Mouse (Mus musculus): ENCODE data around the gene Vps18.

Gene Vps18

DNA sequence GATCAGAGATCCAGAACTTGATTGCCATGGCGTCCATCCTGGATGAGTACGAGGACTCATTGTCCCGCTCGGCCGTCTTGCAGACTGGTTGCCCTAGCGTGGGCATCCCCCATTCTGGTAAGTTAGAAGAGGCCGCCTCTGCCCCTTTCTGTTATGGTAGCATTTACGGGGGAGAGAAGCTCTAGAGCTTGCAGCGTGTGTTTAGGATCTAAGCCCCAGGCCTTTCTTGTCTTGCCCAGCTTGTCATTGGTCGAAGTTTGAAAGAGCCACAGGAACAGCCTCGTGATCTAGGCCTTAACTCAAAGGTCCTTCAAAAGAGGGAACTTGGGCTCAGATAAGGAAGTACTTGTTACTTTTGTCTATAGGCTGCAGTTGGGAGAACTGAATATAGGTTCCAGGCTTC lies 475 bp downstream of the Vps18 start:
- in situ Hi-C loops (cut with MseI, MboI): loop anchor here (5.0 kb wide), 1 partner anchor 37 kb away; no protein-coding TSS in a partner anchor

DNA sequence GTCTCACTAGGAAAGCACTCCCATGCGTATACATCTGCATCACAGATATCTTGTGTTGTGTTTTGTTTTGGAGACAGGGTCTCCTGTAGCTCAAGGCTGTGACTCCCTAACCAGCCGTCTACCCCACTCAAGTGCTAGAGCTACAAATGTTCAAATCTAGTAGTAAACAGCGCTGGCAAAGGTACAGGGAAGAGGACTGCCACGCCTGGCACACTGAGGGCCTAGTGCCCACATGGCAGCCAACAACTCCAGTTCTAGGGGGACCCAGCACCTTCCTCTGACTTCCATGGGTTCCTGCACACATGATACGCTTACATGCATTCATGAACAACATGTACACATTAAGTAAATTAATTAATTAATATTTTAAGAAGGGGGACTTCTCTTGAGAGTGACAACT lies 3.7 kb downstream of the Vps18 start:
- in situ Hi-C loops (cut with MseI, MboI): loop anchor here in 1 of 2 experiments (10.0 kb wide), 1 partner anchor 133 kb away; no protein-coding TSS in a partner anchor

DNA sequence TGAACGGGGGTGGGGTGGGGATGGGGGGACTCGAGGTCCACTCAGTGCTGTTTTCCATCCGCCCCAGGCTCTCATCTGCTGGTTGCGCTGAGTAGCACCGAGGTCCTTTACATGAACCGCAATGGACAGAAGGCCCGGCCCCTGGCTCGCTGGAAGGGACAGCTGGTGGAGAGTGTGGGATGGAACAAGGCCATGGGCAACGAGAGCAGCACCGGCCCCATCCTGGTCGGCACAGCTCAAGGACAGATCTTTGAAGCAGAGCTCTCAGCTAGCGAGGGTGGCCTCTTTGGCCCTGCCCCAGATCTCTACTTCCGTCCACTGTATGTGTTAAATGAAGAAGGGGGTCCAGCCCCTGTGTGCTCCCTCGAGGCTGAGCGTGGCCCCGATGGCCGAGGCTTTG lies 4.3 kb downstream of the Vps18 start:
- in situ Hi-C loops (cut with MseI, MboI): loop anchor here in 1 of 2 experiments (10.0 kb wide), 1 partner anchor 132 kb away; no protein-coding TSS in a partner anchor

DNA sequence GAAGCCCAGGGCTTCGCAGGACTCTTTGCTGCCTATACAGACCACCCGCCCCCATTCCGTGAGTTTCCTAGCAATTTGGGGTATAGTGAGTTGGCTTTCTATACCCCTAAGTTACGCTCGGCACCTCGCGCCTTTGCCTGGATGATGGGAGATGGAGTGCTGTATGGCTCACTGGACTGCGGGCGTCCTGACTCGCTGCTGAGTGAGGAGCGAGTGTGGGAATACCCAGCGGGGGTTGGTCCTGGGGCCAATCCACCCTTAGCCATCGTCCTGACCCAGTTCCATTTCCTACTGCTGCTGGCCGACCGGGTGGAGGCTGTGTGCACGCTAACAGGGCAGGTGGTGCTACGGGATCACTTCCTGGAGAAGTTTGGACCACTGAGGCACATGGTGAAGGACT lies 4.8 kb downstream of the Vps18 start:
- in situ Hi-C loops (cut with MseI, MboI): loop anchor here in 1 of 2 experiments (10.0 kb wide), 1 partner anchor 131 kb away; no protein-coding TSS in a partner anchor

DNA sequence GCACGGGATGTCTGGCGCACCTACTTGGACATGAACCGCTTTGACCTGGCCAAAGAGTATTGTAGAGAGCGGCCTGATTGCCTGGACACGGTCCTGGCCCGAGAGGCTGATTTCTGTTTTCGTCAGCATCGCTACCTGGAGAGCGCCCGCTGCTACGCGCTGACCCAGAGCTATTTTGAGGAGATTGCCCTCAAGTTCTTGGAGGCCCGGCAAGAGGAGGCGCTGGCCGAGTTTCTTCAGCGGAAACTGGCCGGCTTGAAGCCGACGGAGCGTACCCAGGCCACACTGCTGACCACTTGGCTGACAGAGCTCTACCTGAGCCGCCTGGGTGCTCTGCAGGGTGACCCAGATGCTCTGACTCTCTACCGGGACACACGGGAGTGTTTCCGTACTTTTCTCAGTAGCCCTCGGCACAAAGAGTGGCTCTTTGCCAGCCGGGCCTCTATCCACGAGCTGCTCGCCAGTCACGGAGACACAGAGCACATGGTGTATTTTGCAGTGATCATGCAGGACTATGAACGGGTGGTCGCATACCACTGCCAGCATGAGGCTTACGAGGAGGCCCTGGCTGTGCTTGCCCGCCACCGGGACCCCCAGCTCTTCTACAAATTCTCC lies 5.3 kb downstream of the Vps18 start:
- in situ Hi-C loops (cut with MseI, MboI): loop anchor here in 1 of 2 experiments (10.0 kb wide), 1 partner anchor 131 kb away; no protein-coding TSS in a partner anchor

DNA sequence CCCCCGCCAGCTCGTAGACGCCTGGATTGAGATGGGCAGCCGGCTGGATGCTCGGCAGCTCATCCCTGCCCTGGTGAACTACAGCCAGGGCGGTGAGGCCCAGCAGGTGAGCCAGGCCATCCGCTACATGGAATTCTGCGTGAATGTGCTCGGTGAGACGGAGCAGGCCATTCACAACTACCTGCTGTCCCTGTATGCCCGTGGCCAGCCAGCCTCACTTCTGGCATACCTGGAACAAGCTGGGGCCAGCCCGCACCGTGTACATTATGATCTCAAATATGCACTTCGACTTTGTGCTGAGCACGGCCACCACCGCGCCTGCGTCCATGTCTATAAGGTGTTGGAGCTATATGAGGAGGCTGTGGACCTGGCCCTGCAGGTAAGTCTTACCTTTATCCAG lies 5.9 kb downstream of the Vps18 start:
- in situ Hi-C loops (cut with MseI, MboI): loop anchor here in 1 of 2 experiments (10.0 kb wide), 1 partner anchor 130 kb away; no protein-coding TSS in a partner anchor

DNA sequence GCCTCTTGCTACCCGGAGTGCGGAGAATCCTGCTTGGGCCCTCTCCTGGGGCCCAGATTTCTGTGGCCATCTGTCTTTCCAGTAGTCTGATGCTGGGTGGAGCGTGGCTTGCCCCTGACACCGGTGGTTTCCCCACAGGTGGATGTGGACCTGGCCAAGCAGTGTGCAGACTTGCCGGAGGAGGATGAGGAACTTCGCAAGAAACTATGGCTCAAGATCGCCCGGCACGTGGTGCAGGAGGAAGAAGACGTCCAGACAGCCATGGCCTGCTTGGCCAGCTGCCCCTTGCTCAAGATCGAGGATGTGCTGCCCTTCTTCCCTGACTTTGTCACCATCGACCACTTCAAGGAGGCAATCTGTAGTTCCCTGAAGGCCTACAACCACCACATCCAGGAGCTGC lies 8.2 kb downstream of the Vps18 start:
- in situ Hi-C loops (cut with MseI, MboI): loop anchor here in 1 of 2 experiments (10.0 kb wide), 1 partner anchor 128 kb away; no protein-coding TSS in a partner anchor

DNA sequence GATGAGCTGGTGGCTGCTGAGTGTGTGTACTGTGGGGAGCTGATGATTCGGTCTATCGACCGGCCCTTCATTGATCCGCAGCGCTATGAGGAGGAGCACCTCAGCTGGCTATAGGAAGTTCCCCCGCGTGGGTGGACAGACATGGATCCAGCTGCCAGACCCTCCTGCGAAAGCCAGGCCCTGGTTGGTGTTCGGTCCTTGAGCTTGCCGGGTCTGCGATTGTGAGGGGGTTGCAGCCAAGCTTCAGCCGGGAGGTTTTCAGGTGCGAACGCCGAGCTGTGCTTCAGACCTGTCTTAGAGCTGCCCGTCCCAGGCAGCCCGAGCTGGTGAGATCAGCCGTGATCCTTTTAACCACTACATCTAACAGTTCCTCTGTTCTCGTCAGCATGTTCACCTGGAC lies 9.0 kb downstream of the Vps18 start:
- in situ Hi-C loops (cut with MseI, MboI): loop anchor here in 1 of 2 experiments (10.0 kb wide), 1 partner anchor 127 kb away; no protein-coding TSS in a partner anchor

DNA sequence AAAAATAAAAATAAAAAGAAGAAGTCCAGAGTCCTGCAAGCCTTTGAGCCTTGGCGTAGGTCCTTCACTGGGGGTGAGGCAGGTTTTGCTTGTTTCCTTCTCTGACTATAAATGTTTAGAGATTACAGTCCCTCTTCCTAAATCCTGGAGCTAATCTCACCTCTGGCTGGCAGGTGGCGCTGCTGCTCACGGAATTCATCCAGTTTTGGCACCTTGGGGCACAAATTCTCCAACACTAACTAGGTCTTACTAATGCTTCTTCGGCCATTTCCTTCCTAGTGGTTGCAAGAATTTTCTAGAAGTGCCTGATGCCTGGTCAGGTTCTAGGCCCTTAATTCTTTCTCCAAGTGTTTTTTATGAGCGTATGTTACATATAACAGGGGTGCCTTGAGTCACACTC lies 9.8 kb downstream of the Vps18 start:
- in situ Hi-C loops (cut with MseI, MboI): loop anchor here in 1 of 2 experiments (10.0 kb wide), 1 partner anchor 126 kb away; no protein-coding TSS in a partner anchor

DNA sequence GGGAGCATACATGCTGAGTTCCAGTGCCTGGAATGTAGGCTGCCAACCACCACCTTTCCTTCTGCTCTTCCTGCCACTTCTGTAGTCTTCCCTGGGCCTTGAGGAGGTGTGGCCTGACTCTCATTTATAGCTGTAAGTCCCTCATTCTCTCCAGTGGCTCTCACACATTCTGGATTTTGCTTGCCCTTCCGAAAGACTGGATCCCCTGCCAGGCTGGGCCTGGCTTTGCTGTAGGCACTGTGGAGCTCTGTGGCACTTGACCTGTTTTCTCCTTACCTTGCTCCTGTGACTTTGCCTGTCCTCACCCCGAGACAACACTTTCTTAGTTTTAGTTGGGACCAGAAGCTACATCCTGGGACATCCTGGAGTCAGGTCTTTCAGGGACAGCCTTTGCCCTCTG lies 10.3 kb downstream of the Vps18 start:
- in situ Hi-C loops (cut with MseI, MboI): loop anchor here in 1 of 2 experiments (10.0 kb wide), 1 partner anchor 126 kb away; no protein-coding TSS in a partner anchor

DNA sequence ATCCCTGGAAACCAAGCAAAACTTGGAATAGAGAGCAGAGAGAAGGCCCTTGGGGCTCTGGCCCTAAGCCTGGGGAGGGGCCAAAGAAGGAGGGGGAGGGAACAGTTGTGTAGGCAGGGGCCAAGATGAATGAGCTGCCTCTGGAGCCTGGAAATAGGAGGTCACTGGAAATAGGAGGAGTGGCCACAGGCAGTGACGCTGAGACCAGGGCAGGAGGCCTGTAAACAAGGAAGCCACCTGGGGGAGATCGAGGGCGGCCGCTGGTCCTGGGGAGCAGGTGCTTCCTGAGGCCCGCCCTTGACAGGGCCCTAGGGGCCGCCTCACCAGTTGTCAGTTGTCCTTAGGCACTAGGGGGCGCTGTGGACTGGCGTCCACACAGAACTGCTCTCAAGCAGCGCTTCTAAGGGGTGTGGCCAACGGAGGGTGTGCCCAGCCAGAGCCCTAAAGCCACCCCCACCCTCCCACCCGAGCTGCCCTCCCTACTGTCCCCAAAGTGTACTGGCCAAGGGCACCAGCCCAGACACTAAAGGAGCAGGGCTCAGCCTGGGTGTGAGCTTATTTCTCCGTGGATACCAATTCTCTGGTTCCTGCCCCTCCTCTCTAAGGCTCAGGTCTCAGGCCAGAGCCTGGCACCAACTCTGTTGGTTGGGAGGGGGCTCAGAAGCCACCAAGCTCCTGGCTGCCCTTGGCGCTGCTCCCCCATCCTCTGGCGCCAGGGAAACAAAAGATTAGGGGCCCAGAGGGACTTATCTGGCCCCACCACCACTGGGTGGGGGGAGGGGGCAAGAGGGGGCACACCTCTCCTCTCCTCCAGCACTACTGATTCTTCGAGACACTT lies 11.7 kb downstream of the Vps18 start:
- in situ Hi-C loops (cut with MseI, MboI): loop anchor here in 1 of 2 experiments (10.0 kb wide), 1 partner anchor 125 kb away; no protein-coding TSS in a partner anchor

DNA sequence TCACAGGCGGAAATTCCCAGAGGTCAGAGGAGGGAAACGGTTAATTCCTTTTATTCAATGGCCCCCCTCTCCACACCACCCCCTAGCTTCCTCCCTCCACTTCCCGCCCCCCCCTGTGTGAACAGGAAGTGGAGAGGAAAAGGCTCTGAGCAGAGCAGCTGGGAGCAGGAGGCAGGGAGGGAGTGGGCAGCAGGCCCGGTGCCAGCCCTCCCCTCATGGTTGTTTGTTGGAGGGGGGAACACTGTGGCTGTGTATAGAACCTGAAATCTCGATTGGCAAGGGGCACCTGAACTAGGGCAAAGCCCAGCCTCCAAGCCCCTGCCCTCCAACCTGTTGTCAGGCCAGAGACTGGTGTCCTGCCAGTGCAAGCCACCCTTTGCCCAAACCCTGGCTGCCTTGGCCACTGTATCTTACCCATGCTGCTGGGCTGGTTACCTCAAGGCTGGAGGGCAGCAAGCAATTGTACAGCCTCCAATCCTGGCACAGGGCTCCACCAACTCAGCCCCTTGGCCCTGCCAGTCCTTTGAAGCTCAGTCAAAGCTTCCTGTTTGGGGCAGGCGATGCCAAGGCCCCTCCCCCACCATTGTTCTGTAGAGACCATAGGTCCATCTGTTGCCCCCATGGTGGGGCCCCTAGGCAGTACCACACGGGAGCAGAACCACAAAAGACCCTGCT lies 12.4 kb downstream of the Vps18 start:
- in situ Hi-C loops (cut with MseI, MboI): no loop called here

DNA sequence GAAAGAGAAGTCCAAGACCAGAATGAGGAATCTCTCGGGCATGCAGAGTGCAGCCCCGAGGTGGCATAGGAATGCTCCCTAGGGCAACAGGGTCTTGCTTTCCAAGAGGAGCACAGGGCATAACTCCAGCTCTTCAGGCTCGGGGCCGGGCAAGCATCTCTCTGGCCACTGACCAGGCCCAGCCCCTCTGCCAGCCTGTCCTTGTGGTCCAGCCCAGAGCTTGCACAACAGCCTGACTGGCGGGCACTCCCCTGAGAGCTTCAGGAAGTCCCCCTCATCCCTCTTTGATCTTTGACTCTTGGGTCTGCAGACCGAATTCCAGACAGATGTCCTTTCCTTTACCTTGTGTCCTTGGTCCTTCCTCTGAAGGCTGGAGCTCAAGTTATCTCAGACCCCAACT lies 14.3 kb downstream of the Vps18 start:
- in situ Hi-C loops (cut with MseI, MboI): no loop called here

DNA sequence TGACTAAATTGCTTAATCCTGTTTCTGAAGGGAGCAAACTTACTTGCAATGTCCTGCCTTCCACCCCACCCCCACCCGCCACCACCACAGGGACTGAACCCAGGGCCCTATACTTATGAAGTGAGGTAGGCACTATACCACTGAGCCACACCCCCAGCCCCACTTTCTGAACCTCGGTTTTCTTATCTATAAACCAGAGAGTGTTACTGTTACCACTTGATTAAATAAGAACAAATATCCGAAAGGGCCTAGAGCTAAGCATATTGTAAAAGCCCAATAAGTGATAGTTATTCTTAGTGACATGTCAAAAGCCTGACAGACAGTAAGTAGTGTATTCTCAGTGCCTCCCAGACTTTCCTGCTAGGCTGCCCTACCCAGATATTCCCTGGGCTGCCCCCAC lies 15.9 kb downstream of the Vps18 start:
- in situ Hi-C loops (cut with MseI, MboI): no loop called here

DNA sequence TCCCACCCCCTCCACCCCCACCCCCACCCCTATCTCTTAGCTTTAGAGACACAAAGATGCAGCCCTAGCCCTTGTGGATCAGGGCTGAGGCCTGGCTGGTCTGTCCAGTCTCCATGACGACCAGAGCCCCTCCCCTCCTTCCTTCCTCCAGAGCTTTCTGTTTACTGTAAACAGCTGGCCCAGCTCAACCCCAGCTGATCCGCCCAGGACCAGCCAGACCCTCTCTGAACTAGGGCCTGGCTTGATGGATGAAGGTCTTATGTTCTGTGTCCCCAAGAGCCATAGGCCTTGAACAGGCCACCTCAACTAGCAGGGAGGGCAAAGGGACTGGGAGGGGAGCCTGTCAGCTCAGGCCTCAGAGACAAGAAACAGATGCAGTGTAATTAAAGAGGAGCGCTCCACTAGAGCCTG lies 16.3 kb downstream of the Vps18 start:
- in situ Hi-C loops (cut with MseI, MboI): no loop called here

DNA sequence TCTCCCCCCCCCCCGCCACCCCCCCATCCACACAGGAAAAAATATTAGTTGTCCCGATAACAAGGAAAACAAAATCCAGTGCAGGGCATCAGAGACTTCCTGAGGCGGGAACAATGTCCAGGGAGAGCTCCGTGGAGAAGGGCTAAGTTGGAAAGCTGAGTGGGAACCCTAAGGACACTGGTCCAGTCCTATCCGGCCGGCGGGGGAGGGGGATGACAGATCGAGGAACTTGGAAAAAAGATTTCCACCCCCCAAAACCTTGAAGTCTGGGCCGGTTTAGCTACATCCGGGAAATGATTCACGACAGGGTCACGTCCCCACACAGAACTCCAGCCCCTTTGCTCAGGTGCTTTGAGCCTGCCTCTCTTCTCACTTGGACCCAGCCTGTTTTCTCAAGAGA lies 23.0 kb downstream of the Vps18 start:
- in situ Hi-C loops (cut with MseI, MboI): no loop called here

DNA sequence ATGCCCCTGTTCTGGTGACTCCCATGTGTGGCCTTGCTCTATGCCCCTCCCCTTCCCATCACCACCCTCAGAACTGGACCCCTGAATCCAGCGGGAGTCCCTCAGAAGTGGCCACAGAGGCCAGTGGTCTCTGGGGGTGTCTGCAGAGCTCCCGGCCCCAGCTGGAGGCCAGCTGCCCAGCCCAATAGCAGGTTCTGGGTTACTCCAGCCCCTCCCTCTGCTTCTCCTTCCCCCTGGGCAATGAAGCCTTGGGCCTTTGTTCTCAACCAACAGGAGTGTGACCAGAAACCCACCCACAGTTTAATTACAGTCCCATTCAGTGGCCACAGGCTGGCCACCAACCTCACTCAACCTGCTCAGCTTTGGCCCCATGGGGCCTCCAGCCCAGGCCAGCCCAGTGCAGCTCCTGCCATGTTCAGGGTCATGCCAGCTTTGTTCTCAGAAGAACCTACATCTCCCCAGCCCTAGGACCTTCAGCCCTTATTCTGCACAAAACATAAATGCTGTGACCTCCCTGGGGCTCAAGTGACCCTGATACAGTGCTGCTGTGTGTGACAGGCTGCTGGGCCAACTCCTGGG lies 23.9 kb downstream of the Vps18 start:
- in situ Hi-C loops (cut with MseI, MboI): no loop called here

DNA sequence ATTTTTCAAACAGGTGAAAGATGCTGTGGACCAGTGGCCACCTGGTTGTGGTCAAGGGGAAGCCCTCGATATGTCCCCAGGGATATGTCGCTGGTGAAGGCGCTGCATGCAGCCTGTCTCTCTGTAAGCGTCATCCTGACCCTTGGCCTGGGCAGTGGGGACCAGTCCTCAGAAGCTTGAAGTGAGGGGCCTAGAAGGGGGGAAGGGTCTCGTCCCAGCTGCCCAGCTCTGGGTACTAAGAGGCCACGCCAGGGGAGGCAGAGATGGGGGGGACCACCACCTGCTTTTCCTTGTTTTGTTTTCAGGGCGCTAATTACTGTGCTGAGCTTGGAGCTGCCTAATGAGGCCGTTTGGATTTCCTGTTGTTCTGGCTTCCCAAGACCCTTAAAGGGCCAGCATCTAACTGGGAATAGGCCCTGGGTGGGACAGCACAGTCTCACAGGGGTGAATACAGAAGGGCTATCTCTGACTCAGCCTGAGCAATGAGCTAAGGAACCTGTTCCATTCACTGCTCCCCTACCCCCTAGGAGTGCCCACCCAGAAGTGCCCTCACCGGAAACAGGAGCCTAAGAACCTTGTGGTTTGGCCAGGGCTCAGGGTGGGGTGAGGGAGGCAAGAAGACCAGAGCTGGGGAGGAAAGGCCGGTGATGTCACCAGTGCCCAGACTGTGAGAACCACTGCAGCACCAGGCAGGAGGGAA lies 25.4 kb downstream of the Vps18 start:
- in situ Hi-C loops (cut with MseI, MboI): no loop called here

DNA sequence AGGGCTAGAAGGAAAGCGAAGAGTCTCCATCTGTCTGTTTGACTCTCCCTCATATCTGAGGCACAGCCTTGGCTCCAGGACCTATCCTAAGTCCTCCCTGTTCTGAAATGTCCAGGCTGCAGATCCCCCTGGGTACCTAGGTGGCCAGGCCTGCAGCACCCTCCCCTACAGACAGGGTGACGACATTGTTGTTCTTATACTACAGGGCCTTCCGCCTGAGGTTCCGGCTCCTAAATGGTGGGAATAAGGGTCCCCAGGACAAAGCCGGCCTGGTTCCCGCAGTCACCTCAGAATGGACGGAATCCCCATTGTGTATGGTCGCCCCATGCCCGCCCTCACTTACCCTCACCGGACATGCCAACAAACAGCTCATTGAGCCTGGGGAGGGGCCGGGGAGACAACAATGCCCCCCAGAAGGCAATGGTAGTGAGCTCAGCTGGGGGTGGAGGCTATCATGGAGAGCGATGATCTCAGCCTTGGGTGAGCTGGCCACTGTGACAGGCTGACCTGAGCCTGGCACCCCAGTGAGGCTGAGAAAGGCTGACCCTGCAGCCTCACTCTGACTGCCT lies 26.3 kb downstream of the Vps18 start:
- in situ Hi-C loops (cut with MseI, MboI): no loop called here

DNA sequence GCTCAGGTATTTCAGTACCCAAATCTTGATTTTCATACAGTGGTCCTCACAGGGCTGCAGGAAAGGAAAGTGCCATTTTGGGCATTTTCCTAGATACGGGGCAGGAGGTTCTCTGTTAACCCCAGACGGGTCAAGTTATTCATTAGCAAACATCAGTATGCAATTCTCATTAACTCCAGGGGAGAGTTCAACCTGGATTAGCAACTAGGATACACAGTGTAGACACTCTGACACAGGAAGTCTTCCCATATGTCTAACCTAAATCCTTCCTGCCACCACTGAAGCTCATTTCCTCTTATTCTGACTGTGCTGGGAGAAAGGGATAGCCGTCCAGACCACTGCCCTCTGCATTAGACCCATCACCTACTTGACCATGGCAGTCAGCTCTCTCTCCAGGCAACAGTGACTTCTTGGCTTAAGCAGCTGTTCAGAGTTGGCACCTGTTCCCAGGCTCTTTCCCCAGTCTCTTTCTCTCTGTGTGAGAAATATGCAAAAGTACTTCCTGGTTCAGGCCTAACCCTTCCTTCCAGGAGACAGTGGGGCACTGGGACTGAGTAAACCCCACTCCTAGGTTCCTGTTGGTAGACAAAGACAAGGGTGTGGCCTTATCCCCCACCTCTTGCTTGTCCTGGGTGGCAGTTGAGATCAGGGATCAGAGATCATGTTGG lies 29.6 kb downstream of the Vps18 start:
- in situ Hi-C loops (cut with MseI, MboI): no loop called here
